Mouse (Mus musculus): ENCODE measurements around the gene Phf21b.
"Not testable (repeated sequence)": the region's sequence is repeated elsewhere in the genome, so short reads cannot be mapped to it uniquely, and the experiment has no call there.

- not testable (repeated sequence) for TF ChIP-seq CTCF (IDR thresholded peaks at IDR 0.05; ENCODE audit: borderline replicate concordance, control insufficient read depth, extremely low read depth, insufficient read depth, low read length, poor library complexity); POLR2A (IDR thresholded peaks at IDR 0.05; ENCODE audit: control insufficient read depth, extremely low read depth, insufficient read depth, low read length, poor library complexity)
These were observed 40.4 kb upstream of the Phf21b start for GRCm38 (mm10) chr15:84896216-84896615.
